9 mouse cellular contexts compared by ENCODE assay signal in genomic region chr13:35994067-35994466, GRCm38 (mm10). TPM values are rescaled to one million over a fixed set of nuclear protein-coding genes. Genes with fewer than 3 reads are reported as not detected.
DNase-seq lines count a peak whose midpoint lies in the region.
"Had no signal": no experiment of that assay in that cellular context is flagged by ENCODE, and none has a peak within 500 bp of the region (broad histone marks: within the 10 kb centered on the region; RNA-seq: fewer than 3 reads in every experiment).

No protein-coding gene starts in this region.

- peak; percentile 53 for DNase-seq in ovary, adult 18-20 months (ENCODE audit: low spot score)
- DNase-seq in ovary, postnatal 10 days (ENCODE audit: low spot score): no peak
- peak; percentile 19 to 28 for DNase-seq in frontal cortex, postnatal 25 days (ENCODE audit: low spot score in 2 of 2)
- peak; percentile 92 for DNase-seq in heart, postnatal 4 days
- DNase-seq in left cerebral cortex, adult 9 months (ENCODE audit: low spot score in 2 of 2): peak; percentile 33 to 73
- DNase-seq in right cerebral cortex, postnatal 10 days (ENCODE audit: low spot score in 2 of 2): peak; percentile 65 to 74
- no peak for DNase-seq in spleen, adult 18-20 months
- no peak for DNase-seq in natural killer cell, adult 2 months (ENCODE audit: low spot score in 2 of 2)

RNA-seq across cellular contexts. Expression of gene Ppp1r3g, which starts 35.4 kb away (rescaled TPM):
- total RNA-seq in heart, postnatal 4 days (2021): 1 to 10 TPM; 2.0 to 2.5 TPM
- total RNA-seq: hematopoietic stem cell, adult 5-6 weeks had no signal

Comparison
In these comparisons a context has a peak if more than half of its experiments do, and no peak if none do; other contexts are left out.
1. DNase-seq: peak in ovary, adult 18-20 months (single experiment), frontal cortex, postnatal 25 days (2 of 2), heart, postnatal 4 days (single experiment), left cerebral cortex, adult 9 months (2 of 2) and right cerebral cortex, postnatal 10 days (2 of 2); none in ovary, postnatal 10 days (single experiment), spleen, adult 18-20 months (0 of 2) and natural killer cell, adult 2 months (0 of 2).